Mouse (Mus musculus) testis, adult 2 months (tissue): Measurements from ENCODE around the gene Rabggtb.

ENCODE experiments used
- CTCF ChIP-seq: fragments of 200-500 bp; IDR thresholded peaks from 2 replicates; pipeline ENCODE4 v1.5.1; 2012; ENCODE audit warnings: low read depth, mild to moderate bottlenecking, inconsistent platforms, low read length, moderate library complexity; ENCODE audit not compliant: control insufficient read depth, insufficient read depth, insufficient replicate concordance
- POLR2A ChIP-seq: fragments of 200-500 bp; IDR thresholded peaks from 2 replicates; pipeline ENCODE4 v1.6.1; 2012; ENCODE audit warnings: low read depth, mild to moderate bottlenecking, inconsistent platforms, low read length, moderate library complexity; ENCODE audit not compliant: control insufficient read depth

DNA sequence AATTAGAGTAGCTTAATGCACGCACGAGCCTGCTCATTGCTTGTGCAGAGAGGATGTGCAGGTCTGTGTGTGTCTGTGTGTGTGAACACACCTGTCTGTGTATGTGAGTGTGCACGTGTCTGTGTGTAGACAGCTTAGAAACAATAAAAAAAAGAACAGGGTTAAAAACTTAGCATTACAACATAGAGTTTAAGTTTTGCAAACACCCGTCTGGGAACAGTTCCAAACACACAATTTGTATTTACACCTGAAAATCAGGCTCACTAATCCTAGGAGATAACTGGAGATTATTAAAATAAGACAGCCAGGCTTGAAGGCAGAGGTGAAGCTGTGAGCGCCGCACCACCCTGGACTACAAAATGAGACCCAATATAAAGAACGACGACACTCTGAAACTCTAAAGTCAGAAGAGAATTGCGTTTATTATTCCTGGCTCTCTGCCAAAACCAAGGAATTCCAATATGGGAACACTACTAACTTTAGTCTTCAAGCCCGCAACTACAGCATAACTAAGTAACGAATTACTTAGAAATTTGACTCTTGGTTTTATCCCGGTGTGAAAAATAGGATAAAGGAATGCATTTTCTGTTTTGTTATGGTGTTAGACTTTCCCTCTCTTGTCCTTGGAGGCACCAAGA is 30.3 kb upstream of the Rabggtb start:
- TF ChIP-seq CTCF = no peak
- no peak for TF ChIP-seq POLR2A
